Mouse (Mus musculus) myocyte (in vitro differentiated cells): ENCODE data around the gene Trappc1.

Experiments used
- CEBPB ChIP-seq: IDR thresholded peaks from 2 replicates; pipeline ENCODE4 v1.6.1; 2011; ENCODE audit warnings: mild to moderate bottlenecking, moderate library complexity; ENCODE audit not compliant: poor library complexity, insufficient read depth, severe bottlenecking
- E2F4 ChIP-seq: IDR thresholded peaks from one replicate; pipeline ENCODE4 v1.6.1; 2011; ENCODE audit warnings: mild to moderate bottlenecking, control low read depth, moderate library complexity; ENCODE audit not compliant: insufficient read depth
- MAX ChIP-seq: IDR thresholded peaks from one replicate; pipeline ENCODE4 v1.6.1; 2011; ENCODE audit warnings: low read depth, mild to moderate bottlenecking, control low read depth
- POLR2A ChIP-seq: IDR thresholded peaks from one replicate; pipeline ENCODE4 v1.6.1; 2011; ENCODE audit warnings: low read depth, mild to moderate bottlenecking, control low read depth, moderate library complexity; ENCODE audit not compliant: insufficient read length

DNA sequence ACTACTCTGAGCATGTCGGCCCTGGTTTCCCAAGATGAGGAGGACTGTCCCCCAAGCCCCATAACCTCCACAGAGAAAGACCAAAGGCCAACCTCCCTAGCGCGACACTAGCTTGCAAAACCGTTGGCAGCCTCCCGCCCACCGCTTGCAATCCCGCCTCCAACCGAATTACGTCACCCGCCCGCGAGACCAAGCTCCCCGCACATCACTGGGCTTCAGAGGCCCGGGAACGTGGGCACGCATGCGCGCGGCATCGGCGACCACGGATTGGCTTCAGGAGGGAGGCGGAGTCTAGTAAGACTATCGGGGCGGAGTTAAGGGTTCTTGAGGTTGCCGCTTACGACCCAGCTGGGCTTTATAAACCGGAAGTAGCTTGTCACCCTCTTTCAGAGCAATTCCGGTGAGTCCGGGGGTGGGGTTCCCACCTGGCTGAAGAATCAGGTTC lies at the start of gene Trappc1, which contains the start of gene Cntrob:
- TF ChIP-seq MAX (no peak), POLR2A (peak; percentile 94), CEBPB (peak; percentile 62), E2F4 (peak; percentile 74)
